Mouse (Mus musculus): ENCODE data around the gene Ppp1r16b. TPM values are rescaled to one million over a fixed set of nuclear protein-coding genes. Genes with fewer than 3 reads are reported as not detected.
A peak's percentile ranks its signal among the peaks of the same experiment; 100 is the strongest.

The Ppp1r16b gene
- total and polyA plus RNA-seq, 2 experiments: 0.99 to 2.4 TPM

- Histone ChIP-seq H3K27ac (replicated peaks; ENCODE audit: insufficient read depth, low read depth, low read length) (no peak overlapping the region), H3K79me2 (ENCODE audit: control insufficient read depth, insufficient read depth, low read length) (no peaks in the 10 kb centered on the region), H3K4me1 (ENCODE audit: control insufficient read depth, insufficient read depth, low read length) (peaks cover 10% of the 10 kb centered on the region), H3K27me3 (ENCODE audit: control insufficient read depth, insufficient read depth, low read length) (no peaks in the 10 kb centered on the region), H3K4me3 (ENCODE audit: insufficient read depth, low read depth, low read length) (no peak overlapping the region), H3K9ac (ENCODE audit: low read depth, low read length) (no peak overlapping the region), H3K36me3 (ENCODE audit: control insufficient read depth, insufficient read depth, low read length) (no peaks in the 10 kb centered on the region)
- DNase-seq (ENCODE audit: extremely low read depth, low read depth, low spot score): peak; percentile 29
- TF ChIP-seq CTCF (IDR thresholded peaks at IDR 0.05; ENCODE audit: low read depth, low read length) (no peak), POLR2A (IDR thresholded peaks at IDR 0.05; ENCODE audit: extremely low read depth, insufficient read depth, low read length) (no peak)
- 2% methylated on average over 5 of the region's 5 CpGs for WGBS
These were observed 103.6 kb downstream of the Ppp1r16b start for GRCm38 (mm10) chr2:158768771-158769170.

DNA sequence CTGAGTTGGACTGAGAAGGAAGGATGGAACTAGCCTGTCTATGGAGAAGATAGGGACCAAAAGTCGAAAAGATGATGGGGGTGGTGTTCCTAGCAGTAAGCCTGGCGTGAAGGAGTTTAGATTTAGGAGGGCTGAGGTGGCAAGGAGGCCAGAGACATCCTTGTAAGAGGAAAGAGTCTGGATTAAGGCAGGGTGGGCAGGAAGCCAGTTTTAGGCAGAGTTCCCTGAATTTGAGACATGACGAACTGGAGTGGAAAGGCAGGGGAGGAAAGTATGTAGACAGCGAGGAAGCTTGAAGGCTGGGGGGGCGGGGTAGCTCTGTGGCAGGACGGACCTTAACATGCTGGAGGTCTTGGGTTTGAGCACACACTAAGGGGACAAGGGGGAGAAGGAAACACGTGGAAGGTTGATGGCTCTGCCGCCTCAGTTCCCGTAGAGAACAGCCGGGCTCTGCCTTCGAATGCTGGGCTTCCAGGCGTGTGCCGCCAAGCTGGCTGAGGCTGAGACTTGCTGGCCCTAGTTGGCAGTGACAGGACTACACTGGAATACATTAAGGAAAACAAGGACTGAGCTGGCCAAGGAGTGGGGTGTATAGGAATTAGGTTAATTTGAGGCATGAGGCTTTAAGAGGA, 105.0 kb downstream of the Ppp1r16b start:
- Histone ChIP-seq H3K4me3 (ENCODE audit: insufficient read depth, low read depth, low read length) (no peak overlapping the region), H3K36me3 (ENCODE audit: control insufficient read depth, insufficient read depth, low read length) (no peaks in the 10 kb centered on the region), H3K9ac (ENCODE audit: low read depth, low read length) (no peak overlapping the region), H3K27me3 (ENCODE audit: control insufficient read depth, insufficient read depth, low read length) (no peaks in the 10 kb centered on the region), H3K27ac (replicated peaks; ENCODE audit: insufficient read depth, low read depth, low read length) (no peak overlapping the region), H3K79me2 (ENCODE audit: control insufficient read depth, insufficient read depth, low read length) (no peaks in the 10 kb centered on the region), H3K4me1 (ENCODE audit: control insufficient read depth, insufficient read depth, low read length) (peaks cover 10% of the 10 kb centered on the region)
- TF ChIP-seq POLR2A (IDR thresholded peaks at IDR 0.05; ENCODE audit: extremely low read depth, insufficient read depth, low read length) (no peak), CTCF (IDR thresholded peaks at IDR 0.05; ENCODE audit: low read depth, low read length) (no peak)
- WGBS: 72% methylated on average over 13 of the region's 13 CpGs
- no peak for DNase-seq (ENCODE audit: extremely low read depth, low read depth, low spot score)

DNA sequence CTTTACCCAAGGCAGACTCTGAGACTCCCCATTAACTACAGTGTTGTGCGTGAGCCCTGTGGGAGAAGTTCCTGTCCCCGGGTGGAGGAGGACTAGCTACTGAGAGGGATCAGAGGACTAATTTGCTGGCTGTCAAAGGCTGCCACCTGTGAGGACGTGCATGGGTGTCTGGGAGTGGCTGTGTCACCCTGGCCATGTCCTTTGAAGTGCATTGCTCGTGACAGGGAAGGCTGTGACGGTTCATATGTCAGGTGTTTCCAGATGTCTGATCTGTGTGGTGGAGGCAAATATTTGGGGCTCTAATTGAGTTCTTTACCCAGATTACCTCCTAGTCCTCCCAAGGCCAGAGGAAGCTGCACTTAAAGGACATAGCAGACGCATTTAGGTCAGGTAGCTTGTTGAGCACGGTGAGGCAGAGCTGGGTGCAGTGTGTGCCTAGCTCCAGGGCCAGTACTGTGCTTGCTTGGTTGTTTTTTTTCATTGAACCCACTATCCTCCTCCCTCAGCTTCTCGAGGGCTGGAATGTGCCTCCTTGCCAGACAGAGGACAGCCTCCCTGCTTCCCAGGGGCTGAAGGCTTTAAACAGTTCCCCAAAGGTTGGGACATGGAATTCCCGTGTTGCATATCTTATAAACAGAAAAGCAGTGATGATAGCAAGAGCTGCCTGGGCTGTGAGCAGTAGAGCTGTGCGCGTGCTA, 106.0 kb downstream of the Ppp1r16b start:
- no peak for TF ChIP-seq CTCF (IDR thresholded peaks at IDR 0.05; ENCODE audit: low read depth, low read length)
- no peak overlapping the region for H3K4me3 ChIP-seq (ENCODE audit: insufficient read depth, low read depth, low read length)
- H3K4me1 ChIP-seq (ENCODE audit: control insufficient read depth, insufficient read depth, low read length): peaks cover 10% of the 10 kb centered on the region
- DNase-seq (ENCODE audit: extremely low read depth, low read depth, low spot score): no peak
- H3K79me2 ChIP-seq (ENCODE audit: control insufficient read depth, insufficient read depth, low read length): no peaks in the 10 kb centered on the region
- 65% methylated on average over 11 of the region's 11 CpGs for WGBS
- no peak overlapping the region for H3K27ac ChIP-seq (replicated peaks; ENCODE audit: insufficient read depth, low read depth, low read length)
- no peak overlapping the region for H3K9ac ChIP-seq (ENCODE audit: low read depth, low read length)
- no peaks in the 10 kb centered on the region for H3K27me3 ChIP-seq (ENCODE audit: control insufficient read depth, insufficient read depth, low read length)
- no peaks in the 10 kb centered on the region for H3K36me3 ChIP-seq (ENCODE audit: control insufficient read depth, insufficient read depth, low read length)

GRCm38 (mm10) chr2:158772808-158773207, 107.6 kb downstream of the Ppp1r16b start:
- H3K79me2 ChIP-seq (ENCODE audit: control insufficient read depth, insufficient read depth, low read length): no peaks in the 10 kb centered on the region
- H3K4me3 ChIP-seq (ENCODE audit: insufficient read depth, low read depth, low read length): no peak overlapping the region
- no peak overlapping the region for H3K27ac ChIP-seq (replicated peaks; ENCODE audit: insufficient read depth, low read depth, low read length)
- H3K27me3 ChIP-seq (ENCODE audit: control insufficient read depth, insufficient read depth, low read length): no peaks in the 10 kb centered on the region
- 95% methylated on average over 13 of the region's 13 CpGs for whole genome bisulfite sequencing
- H3K9ac ChIP-seq (ENCODE audit: low read depth, low read length): no peak overlapping the region
- peaks cover 7% of the 10 kb centered on the region for H3K4me1 ChIP-seq (ENCODE audit: control insufficient read depth, insufficient read depth, low read length)
- TF ChIP-seq POLR2A (IDR thresholded peaks at IDR 0.05; ENCODE audit: extremely low read depth, insufficient read depth, low read length): no peak
- TF ChIP-seq CTCF (IDR thresholded peaks at IDR 0.05; ENCODE audit: low read depth, low read length): no peak
- no peak for DNase-seq (ENCODE audit: extremely low read depth, low read depth, low spot score)
- no peaks in the 10 kb centered on the region for H3K36me3 ChIP-seq (ENCODE audit: control insufficient read depth, insufficient read depth, low read length)

GRCm38 (mm10) chr2:158774886-158775285, 109.7 kb downstream of the Ppp1r16b start:
- H3K27ac ChIP-seq (replicated peaks; ENCODE audit: insufficient read depth, low read depth, low read length): no peak overlapping the region
- H3K9ac ChIP-seq (ENCODE audit: low read depth, low read length): no peak overlapping the region
- no peaks in the 10 kb centered on the region for H3K36me3 ChIP-seq (ENCODE audit: control insufficient read depth, insufficient read depth, low read length)
- 70% methylated on average over 8 of the region's 8 CpGs for WGBS
- H3K79me2 ChIP-seq (ENCODE audit: control insufficient read depth, insufficient read depth, low read length): no peaks in the 10 kb centered on the region
- no peaks in the 10 kb centered on the region for H3K27me3 ChIP-seq (ENCODE audit: control insufficient read depth, insufficient read depth, low read length)
- no peaks in the 10 kb centered on the region for H3K4me1 ChIP-seq (ENCODE audit: control insufficient read depth, insufficient read depth, low read length)
- no peak for DNase-seq (ENCODE audit: extremely low read depth, low read depth, low spot score)
- TF ChIP-seq CTCF (IDR thresholded peaks at IDR 0.05; ENCODE audit: low read depth, low read length) (no peak), POLR2A (IDR thresholded peaks at IDR 0.05; ENCODE audit: extremely low read depth, insufficient read depth, low read length) (no peak)
- no peak overlapping the region for H3K4me3 ChIP-seq (ENCODE audit: insufficient read depth, low read depth, low read length)

DNA sequence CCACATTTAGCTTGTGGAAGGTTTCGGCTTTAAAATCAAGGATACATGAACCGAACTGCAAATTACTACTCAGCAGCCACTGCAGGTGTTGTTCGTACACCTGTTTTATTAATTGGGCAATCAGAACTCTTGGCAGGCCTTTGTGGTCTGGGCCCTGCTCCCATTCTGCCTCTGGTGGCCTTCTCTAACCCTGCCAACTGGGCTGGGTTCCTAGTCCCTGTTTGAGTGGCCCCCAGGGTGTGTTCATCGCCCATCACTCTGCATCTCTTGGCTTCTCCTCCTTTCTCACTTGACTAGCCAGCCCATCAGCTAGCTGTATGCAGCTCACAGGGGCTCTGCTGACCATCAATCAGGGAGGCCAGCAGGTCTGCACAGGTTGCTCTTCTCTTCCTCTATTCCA, 111.5 kb downstream of the Ppp1r16b start:
- H3K4me1 ChIP-seq (ENCODE audit: control insufficient read depth, insufficient read depth, low read length): no peaks in the 10 kb centered on the region
- no peak for DNase-seq (ENCODE audit: extremely low read depth, low read depth, low spot score)
- no peak overlapping the region for H3K27ac ChIP-seq (replicated peaks; ENCODE audit: insufficient read depth, low read depth, low read length)
- no peak overlapping the region for H3K4me3 ChIP-seq (ENCODE audit: insufficient read depth, low read depth, low read length)
- no peaks in the 10 kb centered on the region for H3K79me2 ChIP-seq (ENCODE audit: control insufficient read depth, insufficient read depth, low read length)
- H3K36me3 ChIP-seq (ENCODE audit: control insufficient read depth, insufficient read depth, low read length): no peaks in the 10 kb centered on the region
- H3K27me3 ChIP-seq (ENCODE audit: control insufficient read depth, insufficient read depth, low read length): no peaks in the 10 kb centered on the region
- no peak overlapping the region for H3K9ac ChIP-seq (ENCODE audit: low read depth, low read length)
- WGBS: 40% methylated on average over 4 of the region's 4 CpGs
- no peak for TF ChIP-seq CTCF (IDR thresholded peaks at IDR 0.05; ENCODE audit: low read depth, low read length)
- no peak for TF ChIP-seq POLR2A (IDR thresholded peaks at IDR 0.05; ENCODE audit: extremely low read depth, insufficient read depth, low read length)
